Mouse (Mus musculus) myocyte (in vitro differentiated cells): Measurements from ENCODE around the gene Bloc1s2. TPM values are rescaled to one million over a fixed set of nuclear protein-coding genes. Genes with fewer than 3 reads are reported as not detected.

Experiments used
- H3K27me3 ChIP-seq: one replicate; pipeline ENCODE4 v1.6.1; 2011; ENCODE audit not compliant: control insufficient read depth, insufficient read depth, insufficient read length
- H3K36me3 ChIP-seq: one replicate; pipeline ENCODE4 v1.6.1; 2011; ENCODE audit not compliant: control insufficient read depth, insufficient read depth
- H3K4me2 ChIP-seq: one replicate; pipeline ENCODE4 v1.6.1; 2011; ENCODE audit warnings: low read depth, control low read depth
- H3K4me3 ChIP-seq: one replicate; pipeline ENCODE4 v1.5.1; 2011; ENCODE audit warnings: mild to moderate bottlenecking, control low read depth, moderate library complexity
- H3K79me2 ChIP-seq: one replicate; pipeline ENCODE4 v1.6.1; 2011; ENCODE audit not compliant: control insufficient read depth, insufficient read depth
- H3ac ChIP-seq: one replicate; pipeline ENCODE4 v1.6.1; 2011; ENCODE audit not compliant: control insufficient read depth, insufficient read length
- CEBPB ChIP-seq: IDR thresholded peaks from 2 replicates; pipeline ENCODE4 v1.6.1; 2011; ENCODE audit warnings: mild to moderate bottlenecking, moderate library complexity; ENCODE audit not compliant: poor library complexity, insufficient read depth, severe bottlenecking
- E2F4 ChIP-seq: IDR thresholded peaks from one replicate; pipeline ENCODE4 v1.6.1; 2011; ENCODE audit warnings: mild to moderate bottlenecking, control low read depth, moderate library complexity; ENCODE audit not compliant: insufficient read depth
- MAX ChIP-seq: IDR thresholded peaks from one replicate; pipeline ENCODE4 v1.6.1; 2011; ENCODE audit warnings: low read depth, mild to moderate bottlenecking, control low read depth
- MYOD1 ChIP-seq, 3 experiments: IDR thresholded peaks; one replicate each; pipeline ENCODE4 v1.6.1; 2011; ENCODE audit warnings: control low read depth in 2 of 3, low read depth in 2 of 3, mild to moderate bottlenecking in 2 of 3, moderate library complexity in 1 of 3; ENCODE audit not compliant: insufficient read length in 2 of 3, control insufficient read depth in 1 of 3
- MYOG ChIP-seq, 3 experiments: IDR thresholded peaks; one replicate each; pipeline ENCODE4 v1.6.1; 2011; ENCODE audit warnings: control low read depth in 2 of 3, low read depth in 2 of 3, mild to moderate bottlenecking in 2 of 3; ENCODE audit not compliant: insufficient read length in 2 of 3, control insufficient read depth in 1 of 3, insufficient read depth in 1 of 3
- POLR2A ChIP-seq: IDR thresholded peaks from one replicate; pipeline ENCODE4 v1.6.1; 2011; ENCODE audit warnings: low read depth, mild to moderate bottlenecking, control low read depth, moderate library complexity; ENCODE audit not compliant: insufficient read length
- POLR2AphosphoS2 ChIP-seq: IDR thresholded peaks from one replicate; pipeline ENCODE4 v1.6.1; 2011; ENCODE audit warnings: low read depth, control low read depth; ENCODE audit not compliant: insufficient read length
- REST ChIP-seq: IDR thresholded peaks from one replicate; pipeline ENCODE4 v1.6.1; 2011; ENCODE audit warnings: mild to moderate bottlenecking, control low read depth, moderate library complexity; ENCODE audit not compliant: insufficient read depth, insufficient read length
- SRF ChIP-seq: IDR thresholded peaks from one replicate; pipeline ENCODE4 v1.6.1; 2011; ENCODE audit warnings: low read depth; ENCODE audit not compliant: control insufficient read depth, insufficient read length
- TCF12 ChIP-seq: IDR thresholded peaks from one replicate; pipeline ENCODE4 v1.6.1; 2011; ENCODE audit warnings: mild to moderate bottlenecking, control low read depth; ENCODE audit not compliant: poor library complexity, insufficient read depth, severe bottlenecking
- TCF3 ChIP-seq: IDR thresholded peaks from one replicate; pipeline ENCODE4 v1.6.1; 2011; ENCODE audit warnings: low read depth, control low read depth; ENCODE audit not compliant: insufficient read length
- USF1 ChIP-seq: IDR thresholded peaks from one replicate; pipeline ENCODE4 v1.6.1; 2011; ENCODE audit warnings: low read depth, mild to moderate bottlenecking, control low read depth, moderate library complexity
- polyA plus RNA-seq: library from polyadenylated mRNA; unstranded; fragments of >200 nt; fragmentation: generic; extraction: Trizol; gene quantifications from one replicate; pipeline ENCODE4 v1.2.1, GENCODE M21; 2012; ENCODE audit warnings: missing spikeins

Bloc1s2 gene
- polyA plus RNA-seq, 1 experiment, result 65.1 TPM

DNA sequence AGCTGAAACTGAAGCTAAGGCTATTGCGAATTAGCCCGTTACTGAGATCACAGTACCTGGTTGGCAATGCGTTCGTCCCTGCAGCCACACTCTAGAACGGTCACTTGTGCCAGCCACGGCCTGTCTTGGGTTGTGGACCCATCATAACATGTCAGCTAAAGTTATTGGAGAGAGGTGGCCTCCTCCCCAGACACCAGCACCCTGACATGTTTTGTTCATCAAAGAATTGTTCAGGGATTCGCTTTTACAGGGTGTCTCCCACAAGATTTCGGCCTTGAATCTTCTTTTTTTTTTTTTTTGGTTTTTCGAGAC is 278 bp upstream of the Bloc1s2 start:
- Histone ChIP-seq H3K27me3 (no peaks in the 10 kb centered on the region), H3K4me3 (peak overlapping the region; percentile 81), H3K36me3 (peaks cover 18% of the 10 kb centered on the region), H3K79me2 (peaks cover 12% of the 10 kb centered on the region), H3K4me2 (peak overlapping the region; percentile 70), H3ac (peak overlapping the region; percentile 20)
- TF ChIP-seq MAX, result no peak
- no peak for TF ChIP-seq REST

DNA sequence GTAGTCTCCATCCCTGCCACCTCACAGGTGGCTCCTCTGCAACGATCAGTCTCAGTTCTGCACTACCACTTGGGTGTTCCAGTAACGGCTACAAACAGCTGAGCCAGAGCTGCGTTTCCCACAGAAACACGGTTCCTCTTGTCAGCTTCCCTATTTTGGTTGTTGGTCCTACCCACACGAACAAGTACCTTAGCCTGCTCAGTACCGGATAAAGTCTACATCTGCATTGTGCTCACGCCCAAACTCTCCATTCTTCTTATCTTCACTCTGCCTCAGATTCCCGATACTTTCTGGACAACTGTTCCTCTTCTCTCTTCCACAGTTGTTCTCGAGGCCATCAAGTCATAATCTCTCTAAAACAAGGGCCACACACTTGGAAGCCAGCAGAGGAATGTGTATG is 1.9 kb downstream of the Bloc1s2 start:
- H3K27me3 ChIP-seq, result no peaks in the 10 kb centered on the region
- TF ChIP-seq SRF, result no peak
- no peak for TF ChIP-seq MYOD1 (IDR thresholded peaks at IDR 0.05; ENCODE audit: control insufficient read depth in 1 of 3, insufficient read length in 2 of 3, low read depth in 2 of 3)
- TF ChIP-seq POLR2A, result no peak
- TF ChIP-seq REST, result no peak
- no peak for TF ChIP-seq TCF12
- TF ChIP-seq E2F4, result no peak
- TF ChIP-seq MAX, result no peak
- no peak for TF ChIP-seq POLR2AphosphoS2
- no peak for TF ChIP-seq TCF3
- no peak for TF ChIP-seq MYOG (IDR thresholded peaks at IDR 0.05; ENCODE audit: control insufficient read depth in 1 of 3, insufficient read depth in 1 of 3, insufficient read length in 2 of 3, low read depth in 2 of 3)
- peaks cover 12% of the 10 kb centered on the region for H3K79me2 ChIP-seq
- H3ac ChIP-seq, result no peak overlapping the region
- H3K4me3 ChIP-seq, result no peak overlapping the region
- H3K4me2 ChIP-seq, result no peak overlapping the region
- H3K36me3 ChIP-seq, result peaks cover 28% of the 10 kb centered on the region

DNA sequence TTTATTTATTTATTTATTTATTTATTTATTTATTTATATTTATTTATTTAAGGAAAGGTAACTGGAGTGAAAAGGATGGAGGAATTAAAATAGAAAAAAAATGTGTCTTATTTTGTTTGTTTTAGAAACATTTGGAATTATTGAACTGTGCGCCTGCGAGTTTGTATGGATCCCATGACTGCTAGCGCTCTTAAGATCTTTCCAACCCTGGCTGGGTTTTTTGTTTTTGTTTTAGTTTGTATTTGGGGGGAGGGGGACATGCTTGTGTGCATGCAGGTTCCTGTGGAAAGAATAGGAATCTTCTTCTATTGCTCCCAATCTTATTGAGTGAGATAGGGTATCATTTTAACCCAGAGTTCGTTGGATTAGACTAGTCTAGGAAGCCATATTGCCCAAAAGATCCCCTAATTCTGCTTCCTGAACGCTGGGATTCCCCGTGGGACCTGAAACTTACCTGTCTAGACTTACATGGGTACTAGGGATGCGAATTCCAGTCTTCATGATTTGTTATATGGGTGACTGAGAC is 10.2 kb downstream of the Bloc1s2 start:
- Histone ChIP-seq H3ac (peak overlapping the region; percentile 81), H3K4me3 (peak overlapping the region; percentile 90), H3K4me2 (peak overlapping the region; percentile 79), H3K79me2 (peaks cover 26% of the 10 kb centered on the region), H3K27me3 (no peaks in the 10 kb centered on the region), H3K36me3 (peaks cover 6% of the 10 kb centered on the region)
- TF ChIP-seq MYOD1 (IDR thresholded peaks at IDR 0.05; ENCODE audit: control insufficient read depth in 1 of 3, insufficient read length in 2 of 3, low read depth in 2 of 3) (no peak), SRF (no peak), TCF12 (no peak), TCF3 (no peak), MYOG (IDR thresholded peaks at IDR 0.05; ENCODE audit: control insufficient read depth in 1 of 3, insufficient read depth in 1 of 3, insufficient read length in 2 of 3, low read depth in 2 of 3) (no peak), POLR2A (no peak), USF1 (no peak), REST (no peak), E2F4 (no peak), POLR2AphosphoS2 (no peak), MAX (no peak), CEBPB (no peak)

DNA sequence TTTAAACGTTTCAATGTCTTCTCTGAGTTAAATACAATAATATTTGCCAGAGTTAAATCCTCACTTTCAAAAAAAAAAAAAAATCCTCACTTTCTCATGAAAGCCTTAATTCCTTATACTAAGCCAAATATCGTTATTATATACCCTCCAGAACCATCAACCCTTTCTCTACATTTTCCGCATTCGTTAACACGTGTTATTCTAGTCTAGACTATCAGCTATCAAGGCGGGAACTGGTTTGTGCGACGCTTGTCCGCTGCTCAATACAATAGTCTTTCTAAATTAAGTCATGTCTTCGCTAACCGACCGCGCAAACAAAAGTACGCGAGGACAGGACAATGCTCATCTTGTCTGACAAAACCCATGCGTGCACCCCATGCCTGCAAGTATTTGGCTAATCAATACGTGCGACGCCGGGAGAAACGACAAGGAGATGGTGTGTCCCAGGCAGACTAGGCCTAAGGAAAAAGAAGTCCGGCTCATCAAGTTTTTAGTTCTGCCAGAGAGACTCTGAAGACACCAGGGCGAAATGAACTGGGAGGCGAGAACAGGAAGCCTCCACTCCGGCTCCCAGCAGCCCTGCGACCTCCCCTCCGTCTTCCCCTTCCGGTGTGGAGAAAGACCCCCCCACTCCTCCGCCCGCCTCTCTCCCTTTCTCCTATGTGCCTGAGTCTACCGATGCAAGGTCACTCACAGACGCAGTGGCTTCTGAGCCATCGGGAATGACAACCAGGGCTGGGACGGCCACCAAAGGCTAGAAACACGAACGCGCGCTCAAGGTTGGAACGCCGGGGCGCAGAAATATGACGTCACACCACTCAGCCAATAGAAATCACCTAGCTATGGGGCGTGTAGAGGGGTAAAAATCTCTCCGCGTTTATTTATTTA is 10.9 kb downstream of the Bloc1s2 start, which contains the start of gene Cwf19l1:
Gene Cwf19l1 (minus strand): TSS at position 805 of the 888 bp plus-strand sequence.
- peak within 1 kb of the TSS; percentile 81 for H3ac ChIP-seq
- peaks cover 4% of the 10 kb centered on the region for H3K36me3 ChIP-seq
- TF ChIP-seq MYOD1 (IDR thresholded peaks at IDR 0.05; ENCODE audit: control insufficient read depth in 1 of 3, insufficient read length in 2 of 3, low read depth in 2 of 3) (no peak), E2F4 (peak; percentile 79), SRF (no peak), TCF12 (no peak), POLR2A (peak; percentile 49), MAX (no peak), POLR2AphosphoS2 (no peak), MYOG (IDR thresholded peaks at IDR 0.05; ENCODE audit: control insufficient read depth in 1 of 3, insufficient read depth in 1 of 3, insufficient read length in 2 of 3, low read depth in 2 of 3) (no peak)
- peak within 1 kb of the TSS; percentile 92 for H3K4me2 ChIP-seq
- H3K79me2 ChIP-seq, result peaks cover 26% of the 10 kb centered on the region
- H3K27me3 ChIP-seq, result no peaks in the 10 kb centered on the region
- H3K4me3 ChIP-seq, result peak within 1 kb of the TSS; percentile 90

DNA sequence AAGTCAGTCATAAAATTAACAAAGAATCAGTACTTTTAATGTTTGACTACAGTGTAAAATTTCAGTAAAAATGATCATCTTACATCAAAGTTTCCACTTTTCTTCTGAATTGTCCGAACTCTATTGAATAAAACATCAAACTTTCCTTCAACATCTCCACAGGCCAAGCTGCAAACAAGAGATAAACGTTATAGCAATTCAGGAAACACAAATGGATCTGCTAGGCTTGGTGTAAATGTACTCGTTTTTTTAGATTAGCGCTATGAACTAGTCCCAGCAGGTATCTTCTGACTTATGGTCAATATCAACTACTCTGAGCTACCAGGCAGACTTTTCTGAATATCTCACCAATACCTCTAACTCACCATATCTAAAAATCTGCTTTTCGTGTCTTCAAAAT is 13.3 kb downstream of the Bloc1s2 start:
- Histone ChIP-seq H3K36me3 (peaks cover 5% of the 10 kb centered on the region), H3K27me3 (no peaks in the 10 kb centered on the region), H3K4me2 (no peak overlapping the region), H3K79me2 (peaks cover 26% of the 10 kb centered on the region), H3ac (no peak overlapping the region), H3K4me3 (no peak overlapping the region)
- TF ChIP-seq E2F4, result no peak
- TF ChIP-seq SRF, result no peak
- no peak for TF ChIP-seq MYOG (IDR thresholded peaks at IDR 0.05; ENCODE audit: control insufficient read depth in 1 of 3, insufficient read depth in 1 of 3, insufficient read length in 2 of 3, low read depth in 2 of 3)
- no peak for TF ChIP-seq POLR2AphosphoS2
- no peak for TF ChIP-seq TCF12
- no peak for TF ChIP-seq POLR2A
